Mouse (Mus musculus): ENCODE results near the gene Mboat1.

The Mboat1 gene

DNA sequence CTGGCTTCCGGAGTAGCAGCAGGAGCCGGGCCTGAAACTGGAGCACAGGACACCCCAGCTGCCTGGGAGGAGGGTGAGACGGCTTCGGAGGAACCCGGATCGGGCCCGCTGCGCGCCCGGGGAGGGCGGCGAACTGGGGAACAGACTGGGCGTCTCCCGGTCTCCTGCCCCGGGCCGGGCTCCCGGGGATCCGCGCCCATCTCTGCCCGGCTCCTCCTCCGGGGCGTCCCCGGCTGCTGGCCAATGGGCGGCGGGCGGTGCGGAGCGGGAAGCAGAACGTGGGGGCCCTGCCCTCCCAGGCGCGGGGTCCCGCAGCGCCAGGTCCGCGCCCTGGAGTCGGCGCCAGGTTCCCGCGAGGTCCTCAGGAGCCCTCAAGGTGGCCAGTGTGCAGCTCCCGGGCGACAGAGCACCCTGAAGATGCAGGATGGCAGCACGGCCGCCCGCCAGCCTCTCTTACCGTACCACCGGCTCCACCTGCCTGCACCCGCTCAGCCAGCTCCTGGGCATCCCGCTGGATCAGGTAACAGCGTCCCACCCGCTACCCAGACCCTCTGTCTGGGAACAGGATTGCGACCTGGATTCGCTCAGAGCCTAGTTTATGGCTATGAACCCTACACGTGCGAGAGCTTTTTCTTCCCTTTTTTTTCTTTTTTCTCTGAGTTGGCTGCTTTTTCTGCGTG is at the start of gene Mboat1:
Gene Mboat1, plus strand, starts transcription at position 247 of the 680 bp plus-strand sequence.
- in situ Hi-C loops (cut with MseI, MboI), result no loop called here

DNA sequence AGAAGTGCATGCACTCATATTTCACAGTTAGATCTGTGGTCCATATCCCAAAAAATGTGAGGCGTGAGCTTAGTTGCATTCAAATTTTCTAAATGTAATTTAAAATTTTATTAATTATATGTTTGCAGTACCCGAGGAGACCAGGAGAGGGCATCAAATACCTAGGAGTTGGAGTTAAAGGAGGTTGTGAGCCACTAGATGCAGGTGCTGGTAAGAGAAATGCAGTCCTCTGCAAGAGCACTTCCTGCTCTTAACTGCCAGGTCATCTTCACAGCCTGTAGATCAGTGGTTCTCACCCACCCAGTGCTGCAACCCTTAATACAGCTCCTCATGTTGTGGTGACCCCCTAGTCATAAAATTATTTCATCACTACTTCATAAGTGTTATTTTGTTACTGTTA is 43.2 kb upstream of the Mboat1 start:
- in situ Hi-C loops (cut with MseI, MboI), result loop anchor here (10.0 kb wide), 2 partner anchors 432 to 442 kb away; no protein-coding TSS in a partner anchor

DNA sequence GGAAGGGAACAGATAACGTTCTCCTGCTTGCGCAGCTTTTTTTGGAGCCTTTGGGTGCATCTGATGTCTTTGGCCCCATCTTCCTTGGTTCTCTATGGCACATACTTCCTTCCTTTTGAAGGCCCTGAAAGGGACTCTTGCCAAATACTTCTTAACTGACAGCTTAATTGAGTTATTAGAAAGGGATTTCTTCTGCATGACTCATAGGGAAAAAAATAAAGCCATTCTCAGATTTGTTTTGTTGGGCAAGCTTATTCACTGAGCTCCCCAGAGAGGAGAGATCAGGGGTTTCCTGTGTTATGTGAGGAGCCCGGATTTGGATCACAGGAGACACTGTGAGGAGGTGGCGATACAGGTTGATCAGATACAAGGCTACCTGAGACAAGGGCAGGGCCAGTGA is 40.4 kb upstream of the Mboat1 start:
- in situ Hi-C loops (cut with MseI, MboI), result loop anchor here (5.0 to 10.0 kb wide), 3 partner anchors 161 to 439 kb away; no protein-coding TSS in a partner anchor

DNA sequence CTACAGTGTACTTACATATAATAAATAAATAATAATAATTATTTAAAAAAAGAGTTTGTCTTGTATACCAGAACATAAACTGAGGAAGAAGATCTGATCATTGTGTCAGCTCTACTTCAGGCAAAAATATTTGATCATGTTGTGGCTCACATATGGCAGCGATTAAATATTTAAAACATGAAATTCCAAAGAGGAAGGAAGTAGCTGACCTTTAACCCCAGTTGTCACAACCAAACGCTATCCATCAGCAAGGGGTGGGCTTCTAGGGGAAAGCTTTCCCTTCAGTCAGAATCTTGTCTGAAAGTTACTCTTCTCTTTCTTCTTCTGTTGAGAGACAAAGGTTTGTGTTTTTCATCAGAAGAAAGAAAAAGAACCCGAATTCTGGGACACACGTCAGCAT is 39.8 kb upstream of the Mboat1 start:
- in situ Hi-C loops (cut with MseI, MboI), result loop anchor here (5.0 to 10.0 kb wide), 3 partner anchors 161 to 438 kb away; no protein-coding TSS in a partner anchor

DNA sequence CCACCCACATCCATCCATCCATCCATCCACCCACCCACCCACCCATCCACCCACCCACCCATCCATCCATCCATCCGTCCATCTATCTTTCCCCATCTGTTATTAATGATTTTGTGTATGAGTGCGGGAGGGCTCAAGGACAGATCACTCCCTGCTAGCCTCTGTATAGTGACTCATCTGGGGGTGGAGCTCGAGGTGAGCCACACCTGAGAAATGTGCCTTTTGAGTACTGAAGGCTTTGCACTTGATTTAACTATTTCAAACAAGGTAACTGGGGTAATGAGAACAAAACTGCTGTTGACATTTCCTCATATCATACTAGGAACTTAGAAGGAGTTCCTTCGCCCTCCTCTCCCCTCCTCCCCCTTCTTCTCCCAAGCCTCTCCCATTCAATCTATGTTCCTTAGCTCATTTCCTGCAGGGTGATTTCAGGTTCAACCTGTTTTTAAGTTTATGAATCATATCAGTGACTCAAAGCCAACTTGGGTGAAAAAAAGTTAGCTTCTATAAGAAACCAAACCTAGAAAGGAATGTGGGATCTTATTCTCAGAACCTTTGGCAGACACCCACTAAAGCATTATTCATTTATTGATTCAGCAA is 27.2 kb upstream of the Mboat1 start:
- in situ Hi-C loops (cut with MseI, MboI), result no loop called here

DNA sequence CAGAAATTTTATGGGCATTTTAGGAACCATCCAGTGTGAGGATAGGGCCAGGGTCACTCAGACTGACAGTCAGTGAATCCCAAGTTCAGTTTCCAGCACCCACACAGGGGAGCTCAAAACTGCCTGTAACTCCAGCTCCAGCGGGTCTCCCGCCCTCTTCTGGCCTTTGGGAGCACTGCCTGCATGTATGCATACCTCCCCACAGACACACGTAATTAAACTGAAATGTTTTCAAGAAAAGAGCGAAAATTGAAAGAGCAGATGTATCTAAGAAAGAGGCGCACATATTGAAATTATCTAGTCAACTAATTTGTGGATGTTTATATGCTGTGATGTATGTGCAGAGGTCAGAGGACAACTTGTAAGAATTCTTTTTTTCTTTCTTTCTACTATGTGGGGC is 20.5 kb upstream of the Mboat1 start:
- in situ Hi-C loops (cut with MseI, MboI), result no loop called here

DNA sequence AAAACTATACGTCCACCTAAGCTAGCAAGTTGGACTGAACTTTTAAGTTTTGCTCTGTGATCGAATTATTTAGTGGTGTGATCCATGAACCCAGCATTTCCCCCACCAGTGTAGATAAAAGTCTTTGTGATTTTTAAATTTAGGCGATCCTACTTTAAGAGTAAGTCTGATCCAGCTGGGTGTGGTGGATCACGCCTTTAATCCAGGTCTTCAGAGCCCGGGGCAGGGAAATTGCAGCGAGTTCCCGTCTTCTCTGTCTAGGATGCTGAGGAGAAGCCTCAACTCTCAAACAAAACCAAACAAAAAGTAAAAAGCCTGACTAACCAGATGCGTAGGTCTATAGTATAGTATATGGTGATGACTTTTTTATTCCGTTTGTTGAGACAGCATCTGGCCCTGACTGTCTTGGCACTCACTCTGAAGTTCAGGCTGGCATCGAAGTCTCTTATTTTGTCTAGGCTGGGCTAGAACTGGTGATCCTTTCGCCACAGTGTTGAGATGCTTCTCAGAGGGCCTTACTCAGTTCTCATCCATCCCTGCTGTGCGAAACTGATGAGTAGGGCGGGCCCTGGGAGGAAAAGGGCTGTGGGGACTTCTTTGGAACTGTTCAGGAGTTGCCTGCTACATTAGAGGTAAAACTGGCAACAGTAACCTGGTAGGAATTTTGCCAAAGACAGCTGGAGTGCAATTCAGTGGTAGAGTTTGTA is 787 bp downstream of the Mboat1 start:
- in situ Hi-C loops (cut with MseI, MboI), result no loop called here

DNA sequence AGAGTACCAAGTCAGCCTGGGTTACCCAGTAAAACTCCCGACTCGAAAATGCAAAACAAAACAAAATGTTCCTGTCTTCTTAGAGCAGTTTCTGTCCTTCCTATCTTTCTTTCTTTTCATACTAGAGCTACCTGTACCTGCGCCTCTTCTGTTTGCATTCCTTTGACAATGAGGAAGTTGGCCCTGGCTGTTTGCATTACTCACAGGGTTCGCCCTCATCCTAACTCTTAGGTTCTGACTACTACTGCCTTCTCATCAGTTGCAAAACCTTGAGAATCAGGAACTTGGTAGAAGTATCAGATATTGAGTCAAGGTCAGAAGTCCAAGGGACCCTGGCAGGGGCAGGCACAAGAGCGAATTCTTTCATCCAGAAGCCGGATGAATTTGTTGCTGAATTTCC is 1.7 kb downstream of the Mboat1 start:
- in situ Hi-C loops (cut with MseI, MboI), result no loop called here

DNA sequence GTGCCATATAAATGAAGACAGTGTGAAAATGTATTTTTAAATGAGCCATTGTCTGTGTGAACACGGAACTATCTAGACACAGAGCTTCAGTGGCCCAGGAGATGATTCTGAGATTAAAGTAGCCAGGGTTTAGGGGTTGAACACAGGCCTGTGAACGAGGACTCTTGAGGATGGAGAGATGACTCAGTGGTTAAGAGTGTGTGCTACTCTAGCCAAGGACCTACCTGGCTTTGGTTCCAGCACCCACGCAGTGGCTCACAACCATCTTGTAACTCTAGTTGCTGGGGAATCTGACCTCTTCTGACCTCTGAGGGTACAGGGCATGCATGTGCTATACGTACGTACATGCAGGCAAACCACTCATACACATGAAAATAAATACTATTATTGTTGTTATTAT is 3.9 kb downstream of the Mboat1 start:
- in situ Hi-C loops (cut with MseI, MboI), result no loop called here

DNA sequence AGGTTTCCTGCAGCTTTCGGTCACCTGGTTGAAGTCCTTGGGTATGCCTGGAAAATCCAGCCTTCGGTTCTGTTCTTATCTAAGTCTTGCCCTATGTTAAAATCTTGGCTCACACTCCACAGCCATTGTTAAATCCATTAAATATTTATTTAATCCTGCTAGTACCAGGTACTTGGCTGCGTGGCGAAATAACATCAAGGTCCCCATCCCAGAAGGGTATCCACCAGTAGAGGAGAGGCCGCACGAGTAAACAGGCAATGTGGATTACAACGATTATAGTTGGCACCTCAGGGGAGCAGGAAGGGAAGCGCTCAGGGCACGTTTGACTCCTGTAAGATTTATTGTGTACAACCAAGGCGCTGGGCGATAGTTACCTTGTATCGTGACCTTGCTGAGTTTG is 4.4 kb downstream of the Mboat1 start:
- in situ Hi-C loops (cut with MseI, MboI), result no loop called here

DNA sequence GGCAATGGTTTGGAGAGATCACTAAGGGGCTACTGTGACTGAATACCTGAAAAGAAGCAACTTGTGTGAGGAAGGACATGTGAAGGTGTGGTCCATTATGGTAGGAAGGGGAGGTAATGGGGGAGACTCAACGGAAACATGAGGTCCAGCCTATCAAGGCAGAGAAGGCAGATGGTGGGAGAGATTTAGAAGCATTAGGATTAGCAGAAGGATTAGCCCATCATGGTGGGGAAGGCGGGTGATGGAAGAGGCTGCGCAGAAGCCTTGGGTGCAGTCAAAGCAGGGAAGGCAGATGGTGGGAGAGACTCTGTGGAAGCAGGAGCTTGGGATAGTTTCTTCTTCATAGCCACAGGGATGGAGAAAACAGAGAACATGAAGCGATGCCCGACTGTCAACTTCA is 5.7 kb downstream of the Mboat1 start:
- in situ Hi-C loops (cut with MseI, MboI), result no loop called here

DNA sequence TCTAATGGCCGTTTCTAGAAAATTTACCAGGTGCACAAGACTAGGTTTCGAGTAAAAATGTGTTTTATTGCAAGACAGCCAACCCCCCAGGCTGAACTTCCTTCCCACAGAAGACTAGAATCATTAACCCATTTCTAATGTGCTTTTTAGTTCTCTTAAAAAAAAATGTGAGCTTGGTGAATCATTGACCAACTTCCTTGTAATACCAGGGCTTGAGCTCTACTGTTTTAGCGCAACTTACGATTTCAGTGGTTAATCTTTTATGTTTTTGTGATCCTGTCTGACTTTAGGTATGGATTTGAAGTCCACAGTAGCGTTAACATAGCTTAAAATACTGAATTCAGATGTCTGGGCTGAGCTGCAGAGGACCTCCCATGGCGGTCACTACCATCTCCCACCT is 10.2 kb downstream of the Mboat1 start:
- in situ Hi-C loops (cut with MseI, MboI), result no loop called here

DNA sequence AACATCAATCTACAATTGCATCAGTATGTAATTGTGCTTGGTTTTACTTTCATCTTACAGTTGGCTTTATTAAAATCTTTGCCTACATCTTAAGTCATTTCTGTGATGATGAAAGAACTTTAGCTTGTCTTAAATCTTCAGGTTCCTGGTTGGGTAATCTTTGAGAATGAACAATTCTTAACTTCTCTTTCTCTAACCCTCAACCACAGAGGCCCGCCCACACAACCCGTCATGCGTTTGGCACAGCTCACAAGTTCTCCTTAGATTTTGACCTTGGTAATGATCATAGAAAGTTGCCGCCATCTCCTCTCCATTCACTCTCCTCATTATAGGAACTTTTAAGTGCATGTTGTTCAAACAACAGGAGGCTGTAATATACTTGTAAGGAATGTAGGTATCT is 18.0 kb downstream of the Mboat1 start:
- in situ Hi-C loops (cut with MseI, MboI), result no loop called here

DNA sequence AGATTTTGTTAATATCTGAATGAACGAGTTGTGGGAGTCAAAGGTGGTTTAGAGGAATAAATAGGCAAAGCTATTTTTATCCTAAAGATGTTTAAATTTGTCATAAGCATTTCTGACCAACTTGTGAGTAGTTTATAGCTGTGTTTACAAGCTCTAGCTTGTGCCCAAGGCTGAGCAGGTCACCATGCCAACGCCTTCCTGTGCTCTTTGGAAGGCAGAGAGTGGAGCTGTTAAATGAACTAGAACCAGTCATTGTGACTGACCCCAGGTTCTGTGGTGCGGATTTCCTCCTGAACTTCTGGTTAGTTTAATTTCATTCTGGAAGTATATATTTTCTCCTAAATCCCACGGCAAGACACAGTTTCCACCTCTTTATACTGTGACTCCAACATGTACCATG is 23.3 kb downstream of the Mboat1 start:
- in situ Hi-C loops (cut with MseI, MboI), result no loop called here

DNA sequence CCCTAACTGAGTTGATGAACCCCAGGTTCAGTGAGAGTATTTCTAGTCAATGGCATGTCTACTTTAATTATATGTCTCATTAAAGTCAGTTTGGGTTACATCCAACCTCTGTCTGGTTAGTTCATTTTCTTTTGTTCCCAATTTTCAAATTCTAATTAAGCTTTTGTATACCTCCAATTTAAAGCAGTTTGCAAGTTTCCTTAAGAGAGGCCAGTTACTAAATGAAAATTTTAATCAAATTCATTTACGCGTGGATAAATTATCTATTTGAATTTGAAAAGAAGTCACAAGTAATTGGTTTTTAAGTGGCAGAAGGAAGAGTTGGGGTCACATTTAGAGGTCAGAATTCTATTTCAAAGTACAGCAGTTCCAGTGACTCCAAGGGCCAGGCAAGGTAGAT is 27.2 kb downstream of the Mboat1 start:
- in situ Hi-C loops (cut with MseI, MboI), result no loop called here

DNA sequence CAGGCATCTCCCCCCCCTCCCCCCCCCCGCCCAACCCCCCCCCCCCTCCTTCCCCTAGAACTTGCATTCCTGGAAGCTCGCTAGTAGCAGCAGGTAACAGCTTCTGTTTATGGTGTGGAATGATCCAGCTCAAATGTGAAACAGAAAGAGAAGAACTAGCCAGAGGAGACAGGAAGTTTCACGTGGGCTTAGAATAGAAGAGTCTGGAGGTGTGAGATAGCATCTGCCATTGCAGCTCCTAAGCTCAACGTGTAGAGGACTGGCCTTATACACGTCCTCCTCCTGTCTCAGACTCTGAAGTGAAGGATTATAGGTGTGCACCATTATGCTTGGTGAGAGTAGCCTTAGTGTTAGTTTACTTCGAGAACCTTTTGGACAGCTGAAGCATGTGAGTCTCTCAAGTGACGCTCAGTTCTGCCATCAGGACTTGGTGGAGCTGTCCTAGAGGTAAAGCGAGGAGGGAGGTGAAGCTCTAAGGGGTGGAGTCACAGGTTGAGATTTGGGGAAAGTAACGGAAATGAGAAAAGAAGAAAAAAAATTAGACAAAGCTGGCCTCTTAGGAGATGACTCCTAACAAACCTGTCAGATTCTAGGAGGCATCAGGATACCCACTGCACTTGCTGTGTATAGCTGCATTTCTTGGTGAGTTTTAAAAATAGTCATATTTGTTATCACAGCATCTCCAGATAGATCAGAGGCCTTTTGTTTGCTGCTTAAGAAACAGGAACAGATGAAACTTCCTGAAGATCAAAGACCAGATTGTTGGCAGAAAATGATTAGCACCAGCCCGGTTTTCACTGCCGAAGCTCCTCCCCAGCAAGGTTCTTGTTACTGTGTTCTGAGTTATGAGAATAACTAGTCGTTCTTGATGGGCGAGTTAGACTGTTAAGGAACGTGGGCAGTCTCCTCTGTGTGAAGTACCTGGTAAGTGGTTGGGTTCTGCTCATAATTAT is 30.1 kb downstream of the Mboat1 start:
- in situ Hi-C loops (cut with MseI, MboI), result no loop called here

DNA sequence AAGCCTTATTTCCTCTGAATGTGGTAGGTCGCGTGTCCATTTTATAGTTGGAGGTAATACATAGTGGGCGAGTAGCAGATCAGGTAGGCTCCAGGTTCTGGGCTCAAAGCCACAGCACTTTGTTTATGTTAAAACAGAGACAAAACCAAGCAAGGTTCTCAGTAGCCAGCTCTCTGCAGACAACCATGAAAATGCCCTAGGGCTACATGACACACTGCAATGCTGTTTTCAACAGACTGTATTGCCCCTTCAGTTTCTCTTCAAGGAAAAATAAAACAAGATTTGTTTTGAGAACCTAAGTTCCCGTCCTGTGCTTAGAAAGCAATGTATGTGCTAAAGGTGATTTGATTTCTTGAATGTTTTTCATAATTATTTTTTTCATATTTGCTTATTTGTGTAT is 31.2 kb downstream of the Mboat1 start:
- in situ Hi-C loops (cut with MseI, MboI), result no loop called here

DNA sequence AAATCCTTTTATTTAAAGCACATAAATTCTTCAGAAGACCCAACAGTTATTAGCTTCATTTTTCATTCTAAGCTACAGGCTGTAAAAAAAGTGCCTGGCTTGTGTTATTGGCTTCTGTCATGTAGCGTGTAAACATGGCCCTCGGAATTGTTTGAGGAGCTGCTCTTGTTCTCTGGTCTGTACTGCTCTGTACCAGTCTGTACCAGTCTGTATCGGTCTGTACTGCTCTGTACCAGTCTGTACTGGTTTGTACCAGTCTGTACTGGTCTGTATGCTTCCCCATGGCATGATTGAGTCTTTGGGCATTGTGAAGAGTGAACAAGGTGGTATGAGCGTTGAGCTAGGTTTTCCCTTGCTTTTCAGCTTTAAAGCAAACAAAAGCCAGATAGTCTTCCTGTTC is 32.5 kb downstream of the Mboat1 start:
- in situ Hi-C loops (cut with MseI, MboI), result no loop called here

DNA sequence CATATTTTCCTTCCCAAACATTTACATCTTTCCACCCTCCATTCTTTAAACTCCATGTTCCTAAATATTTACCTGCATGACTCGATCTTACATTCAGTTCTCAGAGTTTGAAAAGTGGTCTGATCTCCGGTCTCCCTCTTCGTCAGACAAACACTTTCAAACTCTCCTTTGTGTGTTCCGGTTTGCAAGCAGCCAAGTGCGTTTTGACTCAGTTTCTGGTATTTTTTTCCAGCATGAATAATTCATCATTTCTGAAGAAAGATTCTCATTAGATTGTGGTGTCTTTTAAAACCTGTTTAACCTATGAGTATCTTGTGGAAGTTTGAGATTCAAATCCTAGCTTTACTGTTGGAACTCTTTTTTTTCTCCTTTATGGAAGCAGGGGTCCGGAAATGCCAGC is 33.8 kb downstream of the Mboat1 start:
- in situ Hi-C loops (cut with MseI, MboI), result no loop called here

DNA sequence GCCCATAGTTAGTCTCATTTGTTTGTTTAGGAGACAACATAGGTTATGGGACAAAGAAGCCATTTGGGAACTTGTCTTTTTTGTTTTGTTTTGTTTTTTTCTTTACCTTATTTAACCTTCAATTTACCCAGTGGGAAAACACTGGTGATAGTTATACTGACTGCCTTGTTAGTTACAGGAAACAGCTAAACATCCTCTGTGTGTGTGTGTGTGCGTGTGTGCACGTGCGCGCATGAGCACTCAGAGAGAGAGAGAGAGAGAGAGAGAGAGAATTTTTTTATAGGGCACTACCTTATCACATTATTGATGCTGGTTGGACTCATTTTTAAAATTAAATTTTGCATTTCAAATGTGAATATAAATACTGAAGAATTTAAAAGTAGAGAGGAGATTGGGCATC is 38.3 kb downstream of the Mboat1 start:
- in situ Hi-C loops (cut with MseI, MboI), result no loop called here

DNA sequence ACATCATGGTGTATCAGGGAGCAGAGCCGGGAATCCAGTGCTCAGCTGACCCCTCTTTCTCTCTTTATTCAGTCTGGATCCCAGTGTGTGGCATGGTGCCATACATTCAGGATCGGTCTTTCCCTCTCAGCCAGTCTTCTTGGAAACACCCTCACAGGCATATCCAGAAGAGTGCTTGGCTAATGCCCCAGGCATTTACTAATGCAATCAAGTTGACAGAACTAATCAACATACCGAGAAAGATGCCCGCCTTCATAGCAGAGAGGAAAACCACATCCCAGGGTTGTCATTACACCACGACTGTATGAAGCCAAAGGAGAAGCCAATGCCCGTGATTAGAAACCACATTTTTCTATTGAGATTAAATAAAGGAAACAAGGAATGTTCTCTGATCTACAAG is 41.1 kb downstream of the Mboat1 start:
- in situ Hi-C loops (cut with MseI, MboI), result no loop called here

DNA sequence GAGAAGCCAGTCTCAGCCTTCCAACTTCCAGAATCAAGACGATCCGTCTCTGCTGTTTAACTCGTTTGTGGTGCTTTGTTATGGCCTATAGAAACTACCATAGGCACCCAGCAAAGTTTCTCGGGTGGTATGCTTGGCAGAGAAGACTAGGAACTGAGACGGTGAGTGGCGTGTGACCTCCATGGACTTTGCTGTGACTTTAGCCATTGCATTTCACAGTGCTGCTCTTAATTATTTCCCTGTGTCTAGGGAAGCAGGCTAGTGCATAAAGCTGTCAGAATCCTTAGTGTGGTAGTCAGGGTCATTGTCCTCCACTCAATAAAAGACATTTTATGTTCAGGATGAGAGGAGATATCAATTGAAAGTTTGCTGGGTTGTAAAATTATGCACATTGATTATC is 49.3 kb downstream of the Mboat1 start:
- in situ Hi-C loops (cut with MseI, MboI), result no loop called here

Data from mouse trophoblast stem cell (cell line).